Mouse (Mus musculus): Measurements from ENCODE around the gene Efcab14.

DNA sequence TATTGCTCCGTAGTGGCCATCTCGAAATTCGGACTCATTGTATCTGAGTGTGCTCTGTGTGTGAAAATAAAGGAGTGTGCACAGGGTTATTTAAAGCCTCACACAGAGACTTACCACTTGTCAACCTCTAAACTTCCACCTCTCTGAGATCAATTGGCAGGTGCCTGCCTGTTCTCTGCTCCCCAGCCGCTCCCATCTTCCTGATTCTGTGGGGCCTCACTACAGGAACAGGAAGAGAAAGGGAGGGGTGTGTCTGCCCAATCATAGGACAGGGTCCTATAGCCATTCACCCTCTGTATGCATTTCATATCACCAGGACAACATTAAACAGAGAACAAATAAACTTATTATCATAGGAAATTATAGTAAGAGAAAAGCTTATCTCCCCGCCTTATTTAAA is 3.8 kb upstream of the Efcab14 start:
- TF ChIP-seq CTCF (IDR thresholded peaks at IDR 0.05; ENCODE audit: borderline replicate concordance, control insufficient read depth, extremely low read depth, insufficient read depth, low read length, poor library complexity) (no peak), POLR2A (IDR thresholded peaks at IDR 0.05; ENCODE audit: control insufficient read depth, extremely low read depth, insufficient read depth, low read length, poor library complexity) (no peak)
